Mouse (Mus musculus) testis, postnatal 14 days (tissue): Measurements from ENCODE around the gene Ccs.
"Not testable (repeated sequence)": the region's sequence is repeated elsewhere in the genome, so short reads cannot be mapped to it uniquely, and the experiment has no call there.

Experiments used
- DNase-seq: peaks from one replicate; pipeline ENCODE4 v3.0.0; 2021; ENCODE audit warnings: low spot score

Ccs gene

DNA sequence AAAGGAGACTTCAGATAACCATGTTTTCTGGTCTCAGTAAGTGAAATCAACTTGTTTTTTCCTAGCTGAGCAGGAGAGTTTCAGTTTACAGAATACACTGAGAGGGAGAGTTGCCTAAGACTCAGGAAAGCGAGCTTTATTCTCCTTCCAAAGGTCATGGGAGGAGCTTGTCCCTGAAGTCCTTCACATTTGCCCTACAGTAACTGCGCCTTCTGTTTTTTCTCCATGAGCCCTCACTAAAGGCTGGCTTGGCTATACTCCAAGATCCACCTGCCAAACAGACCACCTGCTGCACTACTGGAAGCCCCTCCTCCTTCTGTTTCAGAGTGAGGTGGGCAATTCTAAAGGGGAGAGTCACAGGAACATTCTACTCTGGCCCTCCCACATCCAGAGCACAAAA is 3.0 kb downstream of the Ccs start:
- DNase-seq: no peak

DNA sequence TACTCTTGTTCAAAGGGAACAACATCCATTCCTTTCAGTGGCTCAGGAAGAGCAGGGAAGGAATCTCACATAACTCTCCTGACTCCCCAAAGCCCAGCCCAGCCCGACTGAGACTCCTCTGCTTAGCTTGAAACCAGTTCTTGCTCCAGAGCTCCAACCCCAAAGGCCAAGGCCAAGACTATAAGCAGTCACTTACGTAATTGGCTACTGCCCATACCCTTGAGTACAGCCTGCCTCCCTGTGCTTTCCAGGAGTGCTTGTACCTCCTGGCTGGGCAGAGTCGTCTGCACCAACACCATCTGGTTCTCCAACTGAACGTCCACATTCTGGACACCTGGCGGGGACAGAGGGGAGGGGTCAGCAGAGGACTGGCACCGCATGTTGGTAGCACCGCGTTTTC is 5.2 kb downstream of the Ccs start:
- DNase-seq: peak; percentile 41

DNA sequence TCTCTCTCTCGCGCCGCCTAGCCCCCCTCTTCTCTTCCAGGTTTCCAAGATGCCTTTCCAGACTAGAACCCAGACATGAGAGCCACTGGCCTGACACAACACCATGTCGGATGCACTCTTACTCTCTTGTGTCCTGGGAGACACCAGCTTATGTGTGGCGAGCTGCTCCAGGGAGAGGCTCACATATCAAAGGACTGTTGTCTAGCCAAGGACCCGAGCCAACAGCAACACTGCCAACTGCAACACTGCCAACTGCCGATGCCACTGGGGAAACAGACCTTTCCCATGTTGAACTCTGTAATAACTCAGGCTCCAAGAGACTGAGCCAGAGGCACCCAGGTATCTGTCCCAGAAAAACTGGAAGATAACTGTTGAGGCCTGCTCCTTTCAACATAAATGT is 10.0 kb downstream of the Ccs start:
- no peak for DNase-seq

DNA sequence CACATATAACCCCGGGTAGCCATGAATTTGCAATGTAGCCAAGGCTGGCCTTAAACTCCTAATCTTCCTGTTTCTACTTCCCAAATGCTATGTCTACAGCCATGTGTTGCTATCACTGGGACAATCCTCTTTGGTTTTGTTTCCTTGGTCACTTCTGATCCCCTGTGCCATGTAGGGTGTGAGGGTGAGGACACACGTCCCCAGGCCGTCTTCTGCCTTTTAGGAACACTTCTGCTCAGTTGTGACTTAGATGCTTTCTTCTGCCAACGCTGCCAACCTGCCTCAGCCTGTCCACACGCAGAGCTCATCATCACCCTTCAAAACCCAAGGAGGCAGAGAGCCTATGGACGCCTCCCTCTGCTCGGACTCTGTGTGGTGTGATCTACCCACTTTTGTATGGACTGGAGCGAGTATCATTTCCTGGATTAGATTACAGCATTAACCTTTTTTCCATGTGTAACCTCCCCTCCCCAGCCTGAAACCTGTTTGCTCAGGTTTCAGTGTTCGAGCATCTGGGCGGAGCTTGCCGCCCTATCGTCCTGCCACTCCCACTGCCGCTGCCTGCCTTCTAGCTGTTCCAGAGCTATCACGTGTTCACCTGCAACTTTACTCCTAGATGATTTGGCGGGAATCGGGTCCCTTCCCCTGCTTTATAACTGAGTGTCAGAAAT is 10.6 kb downstream of the Ccs start:
- DNase-seq: no peak

DNA sequence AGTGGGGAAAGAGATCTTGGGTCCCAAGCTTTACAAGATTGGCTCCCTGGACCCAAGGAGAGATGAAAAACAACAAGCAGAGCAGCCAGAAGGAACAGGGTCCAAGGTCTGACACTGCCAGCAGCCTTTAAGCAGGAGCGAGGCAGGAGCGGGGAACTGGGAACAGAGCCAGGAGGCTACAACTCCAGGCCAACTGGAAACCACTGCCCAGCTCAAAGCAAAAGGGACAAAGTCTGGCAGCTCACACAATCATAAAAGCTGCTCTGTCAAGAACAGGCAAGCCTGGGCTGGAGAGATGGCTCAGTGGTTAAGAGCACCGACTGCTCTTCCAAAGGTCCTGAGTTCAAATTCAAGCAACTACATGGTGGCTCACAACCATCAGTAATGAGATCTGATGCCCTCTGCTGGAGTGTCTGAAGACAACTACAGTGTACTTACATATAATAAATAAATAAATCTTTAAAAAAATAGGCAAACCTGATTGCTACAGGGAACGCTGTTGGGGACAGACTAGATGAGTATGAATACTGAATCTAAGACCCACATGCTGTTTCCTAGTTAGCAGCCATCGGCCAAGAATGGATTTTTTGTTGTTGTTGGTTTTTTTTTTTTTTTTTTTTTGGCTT is 18.3 kb downstream of the Ccs start:
- DNase-seq: peak; percentile 68

DNA sequence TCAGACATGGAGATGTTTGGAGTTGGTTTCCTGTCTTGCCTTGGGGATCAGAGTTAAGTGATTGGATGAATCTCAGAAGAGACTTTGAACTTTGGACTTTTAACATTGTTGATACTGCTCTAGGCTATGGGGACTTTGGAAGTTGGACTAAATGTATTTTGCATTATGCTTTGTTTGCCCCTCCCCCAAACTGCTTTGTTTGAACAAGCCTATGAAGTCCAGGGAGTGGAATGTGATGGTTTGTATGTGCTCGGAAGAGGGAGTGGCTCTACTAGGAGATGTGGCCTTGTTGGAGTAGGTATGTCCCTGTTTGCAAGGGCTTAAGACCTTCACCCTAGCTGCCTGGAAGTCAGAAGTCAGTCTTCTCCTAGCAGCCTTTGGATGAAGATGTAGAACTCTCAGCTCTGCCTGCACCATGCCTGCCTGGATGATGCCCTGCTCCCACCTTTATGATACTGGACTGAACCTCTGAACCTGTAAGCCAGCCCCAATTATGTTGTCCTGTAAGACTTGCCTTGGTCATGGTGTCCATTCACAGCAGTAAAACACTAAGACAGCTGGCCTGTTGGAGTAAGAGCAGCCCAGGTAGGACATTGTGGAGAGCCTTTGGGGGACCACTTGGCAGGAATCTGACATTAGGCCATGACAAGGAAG is 21.8 kb downstream of the Ccs start:
- no peak for DNase-seq

DNA sequence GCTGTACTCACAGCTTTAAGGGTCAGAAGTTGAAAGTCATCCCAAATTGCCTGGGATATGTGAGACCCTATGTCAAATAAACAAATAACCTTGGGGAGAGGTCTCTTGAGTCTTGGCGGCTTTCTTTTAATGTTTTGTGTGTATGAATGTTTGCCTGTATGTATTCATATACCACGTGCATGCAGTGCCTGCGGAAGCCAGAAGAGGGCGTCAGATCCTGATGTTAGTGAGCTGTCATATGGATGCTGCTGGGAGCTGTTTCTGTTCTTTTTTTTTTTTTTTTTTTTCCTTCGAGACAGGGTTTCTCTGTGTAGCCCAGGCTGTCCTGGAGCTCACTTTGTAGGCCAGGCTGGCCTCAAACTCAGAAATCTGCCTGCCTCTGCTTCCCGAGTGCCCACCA is 26.1 kb downstream of the Ccs start:
- DNase-seq: peak; percentile 70

DNA sequence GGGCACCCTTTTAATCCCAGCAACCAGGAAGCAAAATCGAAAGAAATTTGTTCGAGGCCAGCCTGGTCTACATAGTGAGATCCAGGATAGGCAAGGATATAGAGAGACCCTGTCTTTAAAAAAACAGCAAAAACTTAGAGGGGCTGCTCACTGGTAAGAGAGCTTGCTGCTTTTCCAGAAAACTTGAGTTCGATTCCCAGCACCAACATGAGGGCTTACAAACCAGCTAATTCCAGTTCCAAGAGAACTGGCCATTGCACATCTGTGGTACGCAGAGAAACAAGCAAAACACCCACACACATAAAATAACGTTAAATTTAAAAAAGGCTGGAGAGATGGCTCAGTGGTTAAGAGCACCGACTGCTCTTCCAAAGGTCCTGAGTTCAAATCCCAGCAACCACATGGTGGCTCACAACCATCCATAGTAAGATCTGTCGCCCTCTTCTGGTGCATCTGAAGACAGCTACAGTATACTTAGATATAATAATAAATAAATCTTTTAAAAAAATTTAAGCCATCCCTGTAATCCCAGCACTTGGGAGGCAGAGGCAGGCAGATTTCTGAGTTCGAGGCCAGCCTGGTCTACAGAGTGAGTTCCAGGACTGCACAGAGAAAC is 26.7 kb downstream of the Ccs start:
- not testable (repeated sequence) for DNase-seq

DNA sequence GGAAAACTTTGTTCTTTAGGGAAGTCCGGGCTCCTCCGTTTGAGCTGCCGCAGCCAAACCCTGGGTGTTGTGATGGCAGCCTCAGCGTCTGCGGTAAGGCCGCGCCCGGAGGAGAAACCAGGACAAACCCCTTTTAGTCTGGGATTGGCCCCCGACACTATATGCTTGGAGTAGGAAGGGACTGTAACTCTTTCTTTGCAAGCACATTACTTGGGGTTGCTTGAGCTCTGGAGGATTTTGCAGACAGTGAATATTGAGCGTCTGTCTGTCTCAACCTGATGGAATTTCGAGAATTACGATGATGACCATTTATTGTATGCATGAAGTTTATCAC is 27.3 kb downstream of the Ccs start:
- no peak for DNase-seq

DNA sequence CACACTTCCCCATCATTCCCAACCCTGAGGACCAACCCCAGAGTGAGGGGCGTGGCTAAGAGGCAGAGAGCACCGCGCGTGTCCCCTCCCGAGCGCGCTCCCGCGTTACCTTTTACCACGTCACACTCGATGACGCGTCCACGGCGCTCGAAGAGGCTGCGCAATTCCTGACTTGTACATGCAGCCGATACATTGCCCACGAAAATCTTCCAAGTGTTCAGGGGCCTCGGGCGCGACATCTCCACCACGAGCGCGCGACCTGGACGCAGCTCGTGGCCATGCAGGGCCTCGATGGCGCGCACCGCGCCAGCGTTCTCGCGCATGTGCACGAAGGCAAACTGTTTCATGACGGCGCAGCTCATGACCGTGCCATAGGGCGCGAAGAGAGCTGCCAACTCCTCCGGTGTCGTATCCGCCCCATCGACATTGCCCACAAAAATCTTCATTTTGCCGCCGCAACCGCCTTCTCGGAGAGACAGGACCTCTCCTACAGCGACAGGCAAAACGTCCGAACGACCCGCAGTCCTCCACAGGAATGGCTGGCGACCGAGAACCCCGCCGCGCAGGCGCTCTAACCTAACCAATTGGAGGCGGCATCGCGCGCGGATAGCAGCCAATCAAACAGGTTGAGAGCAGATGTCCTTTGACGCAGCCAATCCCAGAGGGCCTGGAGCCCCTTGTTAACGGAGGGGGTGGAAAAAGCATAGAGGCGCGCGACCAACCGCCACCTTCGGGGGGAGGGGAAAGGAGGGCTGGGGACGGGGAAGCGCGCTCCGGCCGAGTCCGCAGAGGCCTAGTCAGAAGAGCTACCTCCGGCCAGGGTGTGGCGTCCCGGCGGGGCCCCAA is 27.8 kb downstream of the Ccs start, which contains the start of the genes Gm21992 and Rbm14:
TSS of gene Gm21992 (minus strand) at position 550 of the 846 bp plus-strand sequence.
TSS of gene Rbm14 (minus strand) at position 572 of the 846 bp plus-strand sequence.
- peak; percentile 99 for DNase-seq

DNA sequence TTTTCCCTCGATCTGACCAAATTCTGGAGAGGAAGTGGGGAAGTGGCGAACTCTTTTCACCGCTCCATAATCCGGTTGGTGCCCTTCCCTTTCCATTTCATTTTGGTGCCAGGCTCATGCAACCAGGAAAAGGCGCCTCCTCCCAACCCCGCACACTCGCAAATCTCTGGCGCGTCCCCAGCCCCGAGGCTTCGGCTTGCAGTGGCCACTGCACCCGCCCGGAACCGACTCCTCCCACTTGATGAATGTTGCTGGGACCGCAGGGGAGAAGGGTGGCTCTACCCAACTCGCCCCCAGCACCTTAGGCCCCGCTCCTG is 28.4 kb downstream of the Ccs start:
- DNase-seq: no peak

DNA sequence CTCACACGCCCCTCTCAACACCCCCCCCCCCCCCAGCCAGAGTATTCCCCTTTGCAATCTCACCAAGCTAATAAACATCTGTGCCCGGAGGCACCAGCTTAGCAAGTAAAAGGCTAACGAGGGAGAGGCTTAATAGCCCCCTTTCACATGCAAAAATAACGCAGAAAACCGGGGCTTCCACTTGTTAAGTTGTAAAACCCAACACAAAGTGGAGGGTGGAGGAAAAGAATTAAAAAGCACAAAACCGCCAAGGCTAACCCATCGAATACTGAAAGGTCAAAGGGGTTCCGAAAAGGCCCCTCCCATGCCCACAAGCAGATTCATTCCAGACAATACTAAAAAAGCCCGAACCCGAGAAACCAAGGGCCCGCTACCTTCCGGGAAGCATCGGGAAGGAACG is 28.8 kb downstream of the Ccs start:
- DNase-seq: no peak

DNA sequence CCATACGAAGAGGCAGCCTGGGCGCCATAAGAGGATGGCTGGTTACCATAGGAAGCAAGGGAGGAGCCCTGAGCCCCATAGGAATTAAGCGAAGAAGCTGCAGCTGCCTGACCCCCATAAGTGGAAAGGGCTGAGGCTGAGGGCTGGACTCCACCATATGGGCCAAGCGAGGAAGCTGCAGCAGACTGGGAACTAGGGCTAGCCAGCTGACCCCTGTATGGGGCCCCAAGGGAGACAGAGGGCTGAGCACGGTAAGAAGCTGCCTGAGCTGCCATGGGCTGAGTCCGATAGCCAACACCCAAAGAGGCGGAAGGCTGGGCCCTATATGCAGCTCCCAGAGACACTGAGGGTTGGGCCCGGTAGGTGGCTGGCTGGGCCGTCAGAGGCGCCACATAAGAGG is 35.8 kb downstream of the Ccs start:
- DNase-seq: no peak

DNA sequence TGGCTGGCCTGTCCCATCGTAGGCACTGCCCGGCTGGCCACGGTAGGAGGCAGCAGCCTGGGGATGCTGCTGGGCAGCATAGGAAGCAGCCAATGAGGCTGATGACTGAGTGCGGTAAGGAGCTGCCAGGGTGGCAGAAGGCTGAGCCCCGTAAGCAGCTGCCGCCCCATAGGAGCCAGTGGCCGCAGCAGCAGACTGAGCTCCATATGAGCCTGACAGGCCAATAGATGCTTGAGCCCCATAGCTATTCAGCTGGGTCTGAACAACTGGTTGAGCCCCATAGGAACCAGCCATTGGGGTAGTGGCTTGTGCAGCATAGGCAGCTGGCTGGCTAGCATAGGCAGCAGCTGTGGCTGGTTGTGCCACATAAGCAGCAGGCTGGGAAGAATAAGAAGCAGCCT is 36.4 kb downstream of the Ccs start:
- no peak for DNase-seq

DNA sequence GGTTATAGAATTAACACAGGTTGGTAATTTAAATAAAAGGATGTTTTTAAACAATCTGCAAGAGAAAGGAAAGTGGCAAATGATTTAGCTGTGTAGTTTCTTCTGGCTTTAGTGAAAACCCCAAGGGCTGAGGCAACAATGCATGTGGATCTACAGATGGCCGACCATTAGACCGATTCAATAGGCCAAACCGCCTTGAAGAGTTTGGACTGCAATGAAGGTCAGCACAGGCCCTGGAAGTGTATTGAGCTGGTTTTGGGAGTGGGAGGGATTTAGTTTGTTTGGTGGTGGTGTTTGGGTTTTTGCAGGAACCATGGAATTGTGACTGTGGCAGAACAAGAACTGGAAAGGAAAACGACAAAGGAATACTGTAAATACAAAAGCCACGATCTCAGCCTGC is 40.0 kb downstream of the Ccs start:
- no peak for DNase-seq

DNA sequence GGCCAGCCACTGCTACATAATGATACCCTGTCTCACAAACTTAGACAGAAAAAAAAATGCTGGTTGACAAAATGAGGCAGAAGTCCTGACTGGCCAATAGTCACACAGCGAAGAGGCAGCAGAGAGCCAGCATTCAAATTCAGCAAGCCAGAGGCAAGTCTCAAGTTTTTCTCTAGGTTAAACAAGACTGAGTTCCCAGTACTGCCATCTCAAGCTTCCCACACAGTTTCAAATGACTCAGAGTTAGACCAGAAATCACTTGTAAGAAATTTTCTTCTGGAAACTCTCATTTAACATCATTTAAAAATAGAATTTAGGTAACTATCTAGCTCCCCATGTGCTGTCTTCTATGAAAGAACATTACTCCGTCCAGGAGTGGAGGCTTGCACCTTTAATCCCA is 41.3 kb downstream of the Ccs start:
- DNase-seq: no peak

DNA sequence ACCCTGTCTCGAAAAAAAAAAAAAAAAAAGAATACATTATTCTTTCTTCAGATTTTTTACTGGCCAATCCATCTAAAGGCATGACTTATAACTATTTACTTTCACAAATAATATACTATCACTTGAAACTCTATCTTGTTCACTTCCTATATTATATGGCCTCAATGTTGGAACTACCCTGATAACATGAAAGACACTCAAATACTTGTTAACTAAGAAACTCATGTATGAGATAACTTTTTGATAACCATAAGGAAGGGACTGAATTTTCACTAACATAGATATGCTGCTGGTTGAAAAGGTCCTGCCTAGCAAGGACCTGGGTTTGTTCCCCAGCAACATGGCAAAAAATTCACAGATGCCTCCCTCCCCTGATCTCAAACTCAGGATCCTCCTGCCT is 43.2 kb downstream of the Ccs start:
- no peak for DNase-seq

DNA sequence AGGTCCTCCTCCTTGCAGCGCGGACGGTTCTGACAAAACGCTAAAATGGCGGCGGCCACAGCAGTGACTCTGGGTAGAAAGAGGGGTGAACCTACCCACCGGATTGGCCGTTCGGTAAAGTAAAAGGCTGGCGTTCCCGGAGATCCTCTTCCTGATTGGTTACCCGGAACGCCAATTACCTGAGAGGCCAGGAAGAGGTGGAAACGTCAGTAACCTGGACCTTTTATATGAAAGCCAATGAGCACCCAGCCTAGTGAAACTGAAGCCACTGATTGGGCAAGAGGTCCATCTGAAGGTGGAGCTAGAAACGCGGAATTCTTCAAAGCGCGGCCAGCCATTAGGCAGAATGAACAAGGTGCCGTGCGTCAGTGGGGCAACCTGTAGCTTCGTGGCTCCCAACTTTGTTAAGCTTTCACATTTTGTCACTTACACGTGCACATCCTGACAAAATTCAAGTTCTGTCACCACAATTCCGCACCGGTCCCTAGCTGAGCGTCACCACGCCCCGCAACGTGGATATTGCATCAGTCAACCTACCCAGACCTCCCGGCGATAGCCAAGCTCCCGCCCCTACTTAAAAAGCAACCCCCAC is 45.2 kb downstream of the Ccs start, which contains the start of gene Rbm4:
TSS of gene Rbm4 (minus strand) at position 71 of the 592 bp plus-strand sequence.
- peak; percentile 99 for DNase-seq

DNA sequence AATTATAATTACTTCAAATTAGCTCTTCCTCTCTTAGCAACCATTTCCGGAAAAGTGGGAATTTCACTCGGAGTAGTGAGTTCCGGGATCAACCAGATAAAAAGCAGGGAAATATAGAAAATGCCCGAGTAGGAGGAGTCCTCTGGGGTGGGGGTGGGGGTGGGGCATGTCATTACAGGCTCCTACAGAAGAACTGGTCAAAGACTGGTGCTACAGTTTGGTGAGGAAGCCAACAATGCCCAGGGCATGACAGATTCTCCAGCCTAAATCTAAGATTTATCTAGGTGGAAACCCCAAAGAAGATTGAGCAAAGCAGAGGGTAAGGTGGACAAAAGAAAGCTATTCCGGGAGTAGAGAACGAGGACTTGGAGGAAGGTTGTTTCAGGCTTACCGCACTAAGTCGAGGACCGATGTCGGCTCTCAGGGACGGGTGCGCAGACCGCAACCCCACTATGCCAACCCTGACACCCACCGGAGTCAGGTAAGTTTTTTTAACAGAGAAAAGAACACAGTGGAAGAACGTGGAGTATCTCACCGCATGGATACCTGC is 45.8 kb downstream of the Ccs start:
- no peak for DNase-seq

DNA sequence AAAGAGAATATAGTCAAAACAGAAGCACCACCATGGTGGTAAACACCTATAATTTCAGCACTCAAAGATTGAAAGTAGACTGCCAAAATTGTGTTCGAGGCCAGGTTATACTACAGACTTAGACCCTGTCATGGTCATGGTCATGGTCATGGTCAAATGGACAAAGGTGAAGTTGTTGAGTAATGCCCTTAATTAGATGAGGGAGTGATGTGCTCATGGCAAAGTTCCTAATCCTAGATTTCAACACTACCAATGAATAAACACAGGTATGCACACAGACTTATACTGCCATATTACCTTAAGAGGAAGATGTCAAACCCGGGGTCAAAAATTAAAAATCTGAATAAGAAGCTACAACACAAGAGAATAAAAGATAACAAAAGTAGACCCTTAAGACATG is 52.8 kb downstream of the Ccs start:
- no peak for DNase-seq

DNA sequence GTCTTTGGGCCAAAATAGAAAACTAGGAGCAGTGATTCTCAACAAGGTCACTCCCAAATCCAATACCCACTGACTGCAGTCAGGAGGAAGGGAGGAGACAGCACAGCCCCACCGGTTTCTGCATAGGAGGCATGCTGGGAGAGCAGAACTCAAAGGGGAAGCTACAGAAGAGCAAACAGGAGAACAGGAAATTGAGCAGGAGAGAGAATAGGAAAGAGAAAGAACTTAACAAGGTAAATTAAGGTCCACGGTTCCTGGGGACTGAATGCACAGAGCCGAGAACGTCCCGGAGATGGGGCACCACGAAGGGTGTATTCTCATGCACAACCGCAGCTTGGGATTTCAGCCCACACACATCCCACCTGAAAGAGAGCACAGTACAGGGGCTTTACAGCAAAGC is 53.9 kb downstream of the Ccs start:
- no peak for DNase-seq

DNA sequence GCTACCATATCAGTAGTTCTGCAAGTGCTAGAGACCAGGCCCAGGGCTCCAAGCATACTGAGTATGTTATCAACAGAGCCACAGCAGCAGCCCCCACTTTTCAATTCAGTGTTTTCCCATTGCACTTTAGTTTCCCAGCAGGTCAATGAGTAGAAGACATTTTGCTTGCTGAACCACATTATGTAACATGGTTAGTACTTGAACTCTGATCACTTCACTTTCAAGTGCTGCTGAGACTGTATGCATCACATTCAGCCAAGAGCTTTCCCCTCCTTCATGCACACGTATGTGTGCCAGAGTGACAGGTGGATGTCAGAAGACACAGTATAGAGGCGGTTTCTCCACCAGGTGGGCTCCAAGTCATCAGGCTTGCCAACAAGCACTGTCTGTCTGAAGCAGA is 56.2 kb downstream of the Ccs start:
- DNase-seq: no peak
